Mouse (Mus musculus) cerebellum, adult 2 months (tissue): ENCODE results near the gene Lrmda.

ENCODE experiments used
- CTCF ChIP-seq: fragments of 200-500 bp; IDR thresholded peaks from 2 replicates; pipeline ENCODE4 v1.5.1; 2011; ENCODE audit warnings: low read depth, mild to moderate bottlenecking, control low read depth, low read length, moderate library complexity, borderline replicate concordance; ENCODE audit not compliant: insufficient read depth
- POLR2A ChIP-seq: fragments of 200-500 bp; IDR thresholded peaks from 2 replicates; pipeline ENCODE4 v1.6.1; 2011; ENCODE audit warnings: low read length, control low read depth, borderline replicate concordance; ENCODE audit not compliant: insufficient read depth

- TF ChIP-seq CTCF (no peak), POLR2A (no peak)
Observed at GRCm38 (mm10) chr14:22942569-22942968, 923.1 kb downstream of the Lrmda start.
